Mouse (Mus musculus): ENCODE measurements around the gene Foxe3.

GRCm38 (mm10) chr4:114916056-114916455 lies 9.8 kb downstream of the Foxe3 start:
- no peak for TF ChIP-seq EP300 (IDR thresholded peaks at IDR 0.05; ENCODE audit: insufficient read depth, low read depth, low read length)
- no peak for TF ChIP-seq POLR2A (IDR thresholded peaks at IDR 0.05; ENCODE audit: insufficient read depth, low read length)
